Mouse (Mus musculus) heart, adult 2 months (tissue): ENCODE data around the gene Aip. TPM values are rescaled to one million over a fixed set of nuclear protein-coding genes. Genes with fewer than 3 reads are reported as not detected.

Experiments used
- DNase-seq, 2 experiments: peaks; one replicate each; pipeline ENCODE4 v3.0.0; 2021
- H3K27ac ChIP-seq: fragments of 200-600 bp; 2 replicates; pipeline ENCODE4 v1.8.1; 2022
- H3K27me3 ChIP-seq: fragments of 200-500 bp; 2 replicates; pipeline ENCODE4 v1.6.1; 2012; ENCODE audit warnings: mild to moderate bottlenecking, low read length, inconsistent platforms, mixed read lengths; ENCODE audit not compliant: control insufficient read depth, insufficient read depth
- H3K36me3 ChIP-seq: fragments of 200-500 bp; 2 replicates; pipeline ENCODE4 v1.6.1; 2012; ENCODE audit warnings: low read length, inconsistent platforms; ENCODE audit not compliant: control insufficient read depth, insufficient read depth
- H3K4me1 ChIP-seq: fragments of 200-500 bp; 2 replicates; pipeline ENCODE4 v1.6.1; 2011; ENCODE audit warnings: low read length; ENCODE audit not compliant: control insufficient read depth, insufficient read depth
- H3K4me3 ChIP-seq: fragments of 200-600 bp; 2 replicates; pipeline ENCODE4 v1.8.1; 2022
- H3K79me2 ChIP-seq: fragments of 200-500 bp; replicated peaks from 2 replicates; pipeline ENCODE4 v1.6.1; 2012; ENCODE audit warnings: mild to moderate bottlenecking, inconsistent platforms, low read length, moderate library complexity, mixed read lengths; ENCODE audit not compliant: control insufficient read depth, insufficient read depth
- H3K9ac ChIP-seq: fragments of 200-500 bp; 2 replicates; pipeline ENCODE4 v1.6.1; 2012; ENCODE audit warnings: low read depth, mild to moderate bottlenecking, control low read depth, inconsistent platforms, low read length, mixed read lengths
- CTCF ChIP-seq: fragments of 200-600 bp; IDR thresholded peaks from 2 replicates; pipeline ENCODE4 v1.8.1; 2022; ENCODE audit warnings: antibody characterized with exemption, mild to moderate bottlenecking, moderate library complexity
- EP300 ChIP-seq: fragments of 200-500 bp; IDR thresholded peaks from 2 replicates; pipeline ENCODE4 v1.6.1; 2011; ENCODE audit warnings: low read depth, low read length, control low read depth; ENCODE audit not compliant: insufficient read depth
- POLR2A ChIP-seq: fragments of 200-500 bp; IDR thresholded peaks from 2 replicates; pipeline ENCODE4 v1.6.1; 2011; ENCODE audit warnings: mild to moderate bottlenecking, low read depth, low read length, control low read depth; ENCODE audit not compliant: insufficient read depth
- WGBS: fragments of 180-500 bp; shearing (Covaris S2); methylation state at CpG from one replicate; pipeline ENCODE4 v1.1.7; 2018; 5-methylcytosine and 5-hydroxymethylcytosine counted together
- intact Hi-C: fragments of 180-260 bp; cut with DNase I; formaldehyde crosslinking; loops from one replicate; pipeline ENCODE4 v1.15.1; 2025
- polyA plus RNA-seq: library from polyadenylated mRNA; depleted of rRNA; stranded (reverse); fragments of >200 nt; gene quantifications from 2 replicates; pipeline ENCODE4 v1.2.3, GENCODE M21; 2012
- total RNA-seq, 2 experiments: library from RNA; stranded (reverse); gene quantifications; 2 replicates each; pipeline ENCODE4 v1.2.3; 2021

Aip gene
- total and polyA plus RNA-seq, 3 experiments = 55.1 to 69.4 (median 60.6) TPM

DNA sequence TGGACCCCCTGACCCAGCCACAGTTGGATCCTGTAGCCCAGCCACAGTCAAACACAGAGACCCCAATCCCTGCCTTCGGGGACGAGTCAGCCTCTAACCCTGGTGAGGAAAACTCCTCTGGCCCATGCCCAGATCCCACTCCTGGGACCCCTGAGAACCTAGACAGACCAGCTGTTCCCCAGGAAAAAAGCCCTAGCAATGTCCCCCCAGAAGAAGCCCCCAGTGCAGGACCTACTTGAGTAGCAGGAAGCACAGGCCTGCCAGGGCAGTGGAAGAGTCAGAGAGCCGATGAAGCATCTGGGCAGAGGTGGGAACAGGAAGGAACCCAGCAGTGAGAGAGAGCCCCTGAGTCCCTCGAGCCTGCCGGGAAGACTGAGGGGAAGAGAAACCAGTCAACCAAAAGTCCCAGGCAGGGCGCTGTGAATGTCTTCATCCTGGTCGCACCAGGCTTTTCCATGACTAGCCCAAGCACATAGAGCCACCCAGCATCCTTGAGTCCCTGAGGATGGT lies 18.2 kb upstream of the Aip start, which contains the start of gene Cabp4:
Gene Cabp4 (minus strand): TSS at position 275 of the 510 bp plus-strand sequence.
- DNase-seq = no peak

DNA sequence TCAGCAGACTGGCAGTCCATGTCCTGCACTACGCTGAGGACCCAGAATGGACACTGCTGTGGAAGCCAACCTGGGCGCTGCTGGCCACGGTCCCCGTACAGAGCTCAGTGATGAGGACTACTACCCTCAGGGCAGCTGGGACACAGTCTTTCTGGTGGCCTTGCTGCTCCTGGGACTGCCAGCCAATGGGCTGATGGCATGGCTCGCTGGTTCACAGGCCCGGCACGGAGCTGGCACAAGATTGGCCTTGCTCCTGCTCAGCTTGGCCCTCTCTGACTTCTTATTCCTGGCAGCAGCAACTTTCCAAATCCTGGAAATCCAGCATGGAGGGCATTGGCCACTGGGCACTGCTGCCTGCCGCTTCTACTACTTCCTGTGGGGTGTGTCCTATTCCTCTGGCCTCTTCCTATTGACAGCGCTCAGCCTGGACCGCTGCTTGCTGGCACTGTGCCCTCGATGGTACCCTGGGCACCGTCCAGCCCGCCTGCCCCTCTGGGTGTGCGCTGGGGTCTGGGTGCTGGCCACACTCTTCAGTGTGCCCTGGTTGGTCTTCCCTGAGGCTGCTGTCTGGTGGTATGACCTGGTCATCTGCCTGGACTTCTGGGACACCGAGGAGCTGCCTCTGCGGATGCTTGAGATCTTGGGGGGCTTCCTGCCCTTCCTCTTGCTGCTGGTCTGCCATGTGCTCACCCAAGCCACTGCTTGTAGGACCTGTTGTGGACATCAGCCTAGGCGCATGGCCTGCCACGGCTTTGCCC lies 16.9 kb upstream of the Aip start:
- H3K27ac ChIP-seq = no peak overlapping the region
- H3K79me2 ChIP-seq = no peaks in the 10 kb centered on the region
- 78% methylated on average over 18 of the region's 18 CpGs for WGBS
- TF ChIP-seq CTCF (no peak), POLR2A (no peak), EP300 (no peak)
- H3K4me3 ChIP-seq = no peak overlapping the region
- peaks cover 1% of the 10 kb centered on the region; the same call in 1 of the 2 replicates for H3K4me1 ChIP-seq
- DNase-seq = no peak
- no peaks in the 10 kb centered on the region for H3K27me3 ChIP-seq
- intact Hi-C loops = no loop called here
- H3K9ac ChIP-seq = no peak overlapping the region
- no peaks in the 10 kb centered on the region for H3K36me3 ChIP-seq

More for the DNA sequence above, 18.2 kb upstream of the Aip start, which contains the start of gene Cabp4:
- Histone ChIP-seq H3K27me3 (no peaks in the 10 kb centered on the region), H3K79me2 (no peaks in the 10 kb centered on the region), H3K36me3 (no peaks in the 10 kb centered on the region), H3K4me3 (no peak within 1 kb of the TSS), H3K4me1 (peaks cover 5% of the 10 kb centered on the region), H3K27ac (peak within 1 kb of the TSS; percentile 68), H3K9ac (no peak within 1 kb of the TSS)
- no peak for TF ChIP-seq EP300
- no peak for TF ChIP-seq CTCF
- TF ChIP-seq POLR2A = no peak
- WGBS = 64% methylated on average over 7 of the region's 7 CpGs
- intact Hi-C loops = no loop called here

DNA sequence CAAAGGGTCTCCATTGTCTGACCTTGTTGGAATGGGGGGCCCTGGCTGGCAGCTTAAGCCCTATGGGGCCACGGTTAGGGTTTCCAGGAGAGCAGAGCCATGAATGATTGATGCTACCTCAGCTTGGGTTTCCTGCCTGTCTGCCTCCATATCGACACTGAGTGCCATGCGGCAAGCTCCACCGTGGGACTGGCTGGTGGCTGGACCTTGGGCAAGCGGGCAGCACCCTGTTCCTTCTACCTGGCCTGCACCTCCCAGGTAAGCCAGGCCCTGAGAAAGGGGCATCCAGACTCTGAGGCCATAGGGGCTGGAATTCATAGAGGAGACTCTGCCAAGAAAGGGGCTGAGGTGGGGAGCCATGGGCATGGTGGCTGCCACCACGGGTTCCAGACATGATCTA lies 14.5 kb upstream of the Aip start:
- no peak for TF ChIP-seq EP300
- TF ChIP-seq CTCF = no peak
- WGBS = 82% methylated on average over 6 of the region's 6 CpGs
- intact Hi-C loops = no loop called here
- Histone ChIP-seq H3K36me3 (no peaks in the 10 kb centered on the region), H3K27ac (no peak overlapping the region), H3K27me3 (no peaks in the 10 kb centered on the region), H3K9ac (no peak overlapping the region), H3K79me2 (no peaks in the 10 kb centered on the region), H3K4me1 (0 out of 2 replicates have a peak, but pooled peaks cover 1% of the 10 kb centered on the region), H3K4me3 (no peak overlapping the region)
- DNase-seq = no peak

DNA sequence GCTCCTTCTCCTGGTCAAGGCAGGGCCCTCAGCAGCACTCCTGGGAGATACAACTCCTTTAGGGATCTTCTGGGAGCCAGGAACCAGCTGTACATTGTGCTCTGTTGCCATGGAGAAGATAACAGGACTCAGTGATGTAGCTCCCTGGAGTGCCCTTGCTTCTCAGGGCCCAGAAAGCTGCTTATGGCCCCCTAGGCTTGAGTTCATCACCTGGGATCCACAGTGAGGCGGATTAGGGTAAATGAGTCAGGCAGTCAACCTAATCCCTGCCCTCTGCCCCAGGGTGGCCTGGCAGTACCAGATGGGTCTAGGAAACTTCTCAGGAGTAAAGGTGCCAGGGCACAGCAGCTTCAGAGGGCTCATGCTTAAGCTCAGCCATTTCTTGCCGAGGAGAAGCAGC lies 13.8 kb upstream of the Aip start, which contains the start of gene Gpr152:
Gene Gpr152 (plus strand): TSS at position 342 of the 400 bp plus-strand sequence.
- Histone ChIP-seq H3K79me2 (no peaks in the 10 kb centered on the region), H3K4me1 (no peaks in the 10 kb centered on the region), H3K27ac (no peak within 1 kb of the TSS), H3K36me3 (no peaks in the 10 kb centered on the region), H3K9ac (no peak within 1 kb of the TSS), H3K4me3 (no peak within 1 kb of the TSS), H3K27me3 (no peaks in the 10 kb centered on the region)
- TF ChIP-seq EP300 (no peak), POLR2A (no peak), CTCF (no peak)
- 84% methylated on average over 2 of the region's 2 CpGs for WGBS
- no peak for DNase-seq
- intact Hi-C loops = no loop called here

DNA sequence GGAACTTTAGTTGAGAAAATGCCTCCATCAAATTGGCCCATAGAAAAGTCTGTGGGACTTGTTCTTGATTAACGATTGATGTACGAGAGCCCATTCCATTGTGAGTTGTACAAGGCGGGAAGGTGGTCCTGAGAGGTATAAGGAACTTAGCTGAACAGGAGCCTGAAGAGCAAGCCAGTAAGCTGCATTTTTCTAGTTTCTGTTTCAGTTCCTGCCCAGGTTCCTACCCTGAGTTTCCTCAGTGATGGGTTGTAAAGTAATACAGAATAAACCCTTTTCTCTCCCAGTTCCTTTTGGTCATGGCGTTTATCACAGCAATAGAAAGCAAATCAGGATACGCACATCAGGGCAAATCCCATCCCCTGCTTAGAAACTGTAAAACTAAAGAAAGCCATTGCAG lies 12.3 kb upstream of the Aip start:
- intact Hi-C loops = no loop called here
- no peak overlapping the region for H3K4me3 ChIP-seq
- no peak for TF ChIP-seq POLR2A
- TF ChIP-seq EP300 = no peak
- TF ChIP-seq CTCF = no peak
- 84% methylated on average over 5 of the region's 5 CpGs for WGBS
- H3K27ac ChIP-seq = no peak overlapping the region
- no peaks in the 10 kb centered on the region for H3K4me1 ChIP-seq
- no peaks in the 10 kb centered on the region for H3K36me3 ChIP-seq
- H3K9ac ChIP-seq = no peak overlapping the region
- no peak for DNase-seq
- no peaks in the 10 kb centered on the region for H3K79me2 ChIP-seq
- no peaks in the 10 kb centered on the region for H3K27me3 ChIP-seq

DNA sequence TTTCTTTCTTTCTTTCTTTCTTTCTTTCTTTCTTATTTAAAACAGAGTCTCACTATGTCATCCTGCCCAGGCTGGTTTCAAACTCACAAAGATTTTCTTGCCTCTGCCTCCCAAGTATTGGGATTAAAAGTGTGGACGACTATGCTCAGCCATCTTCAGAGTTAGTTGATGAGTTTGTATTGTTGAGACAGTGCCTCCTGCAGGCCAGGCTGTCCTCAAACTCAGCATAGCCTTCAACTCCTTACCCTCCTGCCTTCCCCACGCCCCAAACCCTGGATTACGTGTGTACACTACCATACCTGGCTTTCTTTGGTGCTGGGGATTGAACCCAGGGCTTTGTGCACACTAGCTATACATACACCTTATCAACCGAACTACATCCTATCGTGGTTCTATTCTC lies 10.8 kb upstream of the Aip start:
- intact Hi-C loops = no loop called here
- TF ChIP-seq EP300 (no peak), POLR2A (no peak), CTCF (no peak)
- no peak for DNase-seq
- Histone ChIP-seq H3K9ac (no peak overlapping the region), H3K79me2 (no peaks in the 10 kb centered on the region), H3K4me1 (no peaks in the 10 kb centered on the region), H3K4me3 (no peak overlapping the region), H3K27ac (no peak overlapping the region), H3K27me3 (no peaks in the 10 kb centered on the region), H3K36me3 (no peaks in the 10 kb centered on the region)
- WGBS = 82% methylated on average over 5 of the region's 5 CpGs
